Mouse (Mus musculus) gastrocnemius, postnatal 10 days (tissue): ENCODE data around the gene Ccdc187. TPM values are rescaled to one million over a fixed set of nuclear protein-coding genes. Genes with fewer than 3 reads are reported as not detected.

Source experiments
- DNase-seq: peaks from one replicate; pipeline ENCODE4 v3.0.0; 2021; ENCODE audit warnings: mixed read lengths
- total RNA-seq, 2 experiments: library from RNA; stranded (reverse); gene quantifications; 2 replicates each; pipeline ENCODE4 v1.2.3; 2021

Gene Ccdc187
- total RNA-seq, 2 experiments from 2014 or later: 0.09 to 0.14 TPM

GRCm38 (mm10) chr2:26316576-26317246, 22.4 kb upstream of the Ccdc187 start:
- DNase-seq: no peak

GRCm38 (mm10) chr2:26315925-26316311, 21.6 kb upstream of the Ccdc187 start:
- peak; percentile 65 for DNase-seq

GRCm38 (mm10) chr2:26315072-26315924, 20.9 kb upstream of the Ccdc187 start, which contains the start of gene Gpsm1:
Gene Gpsm1 (plus strand): TSS chr2:26315515.
- peak; percentile 86 for DNase-seq

GRCm38 (mm10) chr2:26314281-26315071, 20.1 kb upstream of the Ccdc187 start:
- peak; percentile 50 for DNase-seq

- no peak for DNase-seq
These were observed 19.0 kb upstream of the Ccdc187 start for GRCm38 (mm10) chr2:26313394-26313793.

DNA sequence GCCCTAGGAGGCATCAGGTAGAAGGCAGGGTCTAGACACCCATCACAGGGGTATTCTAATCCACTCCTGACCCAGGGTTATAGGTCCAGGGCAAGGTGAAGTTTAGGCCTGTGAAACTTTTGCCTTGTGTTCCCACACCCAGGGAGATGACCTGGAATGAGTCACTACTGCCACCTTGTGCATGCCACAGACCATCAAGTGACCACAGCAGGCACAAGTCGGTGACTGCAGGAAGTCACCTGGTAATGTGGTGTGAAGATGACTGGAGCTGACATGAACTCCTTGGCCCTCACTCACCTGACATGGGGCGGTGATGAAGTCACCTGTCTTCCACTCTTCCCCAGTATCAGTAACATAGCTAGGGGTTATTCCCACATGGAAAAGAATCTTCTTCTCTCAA, 18.5 kb upstream of the Ccdc187 start:
- DNase-seq: no peak

DNA sequence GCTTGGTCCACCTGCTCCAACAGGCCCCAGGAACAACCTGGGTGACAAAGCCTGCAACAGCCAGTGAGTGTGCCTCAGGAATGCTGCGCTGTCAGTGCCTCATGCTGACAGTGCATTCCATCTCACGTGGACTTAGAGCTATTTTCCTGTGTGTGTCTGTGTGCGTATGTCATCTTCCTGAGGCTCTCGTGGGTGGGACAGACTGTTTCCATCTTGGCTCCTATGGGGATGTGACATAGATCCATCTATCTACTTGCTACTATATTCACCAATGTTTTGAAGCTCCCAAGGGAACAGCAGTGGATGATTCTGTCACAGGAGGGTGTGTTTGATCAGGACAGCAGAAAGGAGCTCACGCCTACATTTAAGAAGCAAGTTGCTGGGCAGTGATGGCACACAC, 17.6 kb upstream of the Ccdc187 start:
- DNase-seq: no peak

DNA sequence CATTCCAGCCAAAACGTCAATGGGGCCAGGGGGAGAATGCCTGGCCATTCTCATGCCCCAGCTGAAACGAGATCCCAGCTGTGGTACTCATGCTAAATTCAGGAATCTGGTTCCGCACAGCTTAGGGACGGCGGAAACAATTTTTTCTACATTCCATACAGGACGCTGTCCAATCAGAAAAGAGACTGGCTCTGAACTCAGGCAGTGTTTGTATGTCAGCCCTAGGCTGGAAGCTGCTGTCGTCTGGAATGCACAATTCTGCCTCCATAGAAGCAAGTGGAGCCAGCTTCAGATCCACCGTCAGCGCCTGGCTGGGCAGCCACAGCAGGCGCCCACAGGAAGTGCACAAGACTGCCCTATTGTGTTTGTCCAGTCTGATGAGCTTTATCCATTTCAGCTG, 15.4 kb upstream of the Ccdc187 start:
- DNase-seq: no peak

- no peak for DNase-seq
These were observed 12.3 kb upstream of the Ccdc187 start for GRCm38 (mm10) chr2:26306702-26307101.

GRCm38 (mm10) chr2:26305555-26305954, 11.2 kb upstream of the Ccdc187 start:
- DNase-seq: no peak

DNA sequence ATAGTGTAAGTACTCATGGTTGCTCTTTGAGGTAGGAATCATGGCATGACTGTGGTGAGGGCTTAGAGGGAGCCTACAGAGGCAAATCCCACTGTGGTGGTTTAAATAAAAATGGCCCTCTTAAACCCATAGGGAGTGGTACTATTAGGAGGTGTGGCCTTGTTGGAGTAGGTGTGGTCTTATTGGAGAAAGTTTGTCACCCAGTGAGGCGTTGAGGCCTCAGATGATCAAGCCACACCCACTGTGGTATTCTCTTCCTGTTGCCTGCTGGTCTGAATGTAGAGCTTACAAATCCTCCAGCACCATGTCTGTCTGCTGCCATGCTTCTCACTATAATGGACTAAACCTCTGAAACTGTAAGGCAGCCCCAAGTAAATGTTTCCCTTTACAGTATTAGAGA, 10.4 kb upstream of the Ccdc187 start:
- DNase-seq: no peak

DNA sequence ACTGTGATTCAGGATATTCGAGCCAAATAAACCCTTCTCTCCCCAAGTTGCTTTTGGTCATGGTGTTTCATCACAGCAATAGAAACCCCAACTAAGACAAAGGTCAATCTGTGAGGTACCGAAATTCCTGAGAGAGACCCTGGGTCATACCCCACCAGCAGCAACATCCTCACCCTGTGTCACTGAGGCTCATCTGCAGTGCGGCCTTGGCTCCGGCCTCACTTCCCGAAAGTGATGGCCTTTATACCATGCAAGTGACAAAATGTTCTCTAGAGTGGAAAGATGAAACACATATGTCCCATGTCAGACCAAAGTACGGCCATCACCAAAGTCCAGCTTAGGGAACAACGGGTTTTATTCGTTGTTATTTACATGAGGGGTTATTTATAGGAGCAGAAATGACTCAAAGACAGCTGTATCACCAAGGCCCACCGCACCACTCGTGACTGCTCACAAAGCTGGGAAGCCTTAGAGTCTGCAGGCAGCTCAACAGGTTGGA, 7.7 kb upstream of the Ccdc187 start:
- DNase-seq: no peak

- peak; percentile 90 for DNase-seq
These were observed 6.4 kb upstream of the Ccdc187 start for GRCm38 (mm10) chr2:26300808-26301174.

- DNase-seq: no peak
These were observed 5.9 kb upstream of the Ccdc187 start for GRCm38 (mm10) chr2:26300161-26300807.

DNA sequence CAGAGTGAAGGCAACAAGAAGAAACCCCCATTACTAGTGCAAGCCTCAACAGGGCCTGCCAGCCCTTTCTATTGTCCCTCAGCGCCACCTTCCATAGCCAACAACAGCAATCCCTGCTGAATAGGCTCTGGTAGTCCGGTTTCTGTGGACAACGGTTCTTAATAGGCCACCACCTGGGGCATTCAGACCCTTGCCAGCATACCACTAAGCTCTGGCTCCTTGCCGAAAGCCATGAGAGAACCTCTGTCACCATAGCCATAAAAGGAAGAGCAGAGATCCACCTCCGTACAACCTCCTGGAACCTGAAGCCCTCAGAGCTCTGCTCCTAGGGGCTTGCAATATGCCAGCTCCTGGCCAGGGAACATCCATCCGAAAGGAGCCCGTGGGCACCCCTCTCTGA, 5.0 kb upstream of the Ccdc187 start:
- DNase-seq: no peak

- no peak for DNase-seq
These were observed 4.5 kb upstream of the Ccdc187 start for GRCm38 (mm10) chr2:26298856-26299230.

DNA sequence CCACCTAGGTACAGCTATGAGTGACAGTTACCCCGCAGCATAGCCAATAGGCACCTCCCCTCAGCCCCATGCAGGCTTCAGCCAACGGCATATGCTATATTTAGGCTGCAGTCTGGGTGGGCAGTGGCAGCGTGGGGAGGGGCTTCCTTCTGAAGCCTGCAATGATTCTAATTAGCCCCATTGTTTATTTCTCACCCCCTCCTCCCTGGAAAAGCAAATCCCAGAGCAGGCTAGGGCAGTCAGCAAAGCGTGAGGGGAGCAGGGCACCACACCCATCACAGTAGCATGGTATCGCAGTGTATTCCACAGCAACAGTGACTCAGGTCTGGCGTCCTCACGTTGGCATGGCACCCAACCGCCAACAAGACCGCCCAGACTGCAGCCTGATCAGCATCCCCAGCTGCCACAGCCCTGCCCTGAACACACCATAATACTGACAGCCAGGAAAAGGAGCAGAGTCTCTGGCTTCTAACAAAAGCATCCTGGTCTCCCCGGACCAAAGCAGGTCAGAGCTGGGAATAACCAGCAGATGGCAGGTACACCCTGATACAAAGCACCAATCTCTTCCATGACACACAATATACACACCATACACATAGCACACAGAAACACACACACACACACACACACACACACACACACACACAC, 4.0 kb upstream of the Ccdc187 start:
- DNase-seq: no peak

GRCm38 (mm10) chr2:26296606-26297195, 2.3 kb upstream of the Ccdc187 start:
- no peak for DNase-seq

- no peak for DNase-seq
These were observed 4.2 kb downstream of the Ccdc187 start for GRCm38 (mm10) chr2:26290133-26290532.

DNA sequence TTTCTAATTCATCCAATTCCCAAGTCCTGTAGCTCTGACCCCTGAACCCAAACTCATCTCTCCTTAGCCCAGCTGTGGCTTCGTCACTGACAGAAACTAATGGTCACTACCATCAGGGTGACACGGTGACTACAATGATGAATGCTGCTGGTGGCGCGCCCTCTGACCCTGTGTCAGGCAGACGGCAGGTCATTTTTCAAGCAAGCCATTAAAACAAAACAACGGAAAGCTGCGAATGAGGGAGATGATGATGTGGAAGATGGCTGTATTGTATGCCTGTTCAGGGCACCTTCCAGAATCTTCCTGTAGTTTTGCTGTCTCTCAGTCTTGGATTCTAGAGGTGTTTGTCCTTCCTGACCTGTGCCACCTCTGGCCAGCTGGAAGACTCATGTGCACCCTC, 8.0 kb downstream of the Ccdc187 start:
- no peak for DNase-seq

DNA sequence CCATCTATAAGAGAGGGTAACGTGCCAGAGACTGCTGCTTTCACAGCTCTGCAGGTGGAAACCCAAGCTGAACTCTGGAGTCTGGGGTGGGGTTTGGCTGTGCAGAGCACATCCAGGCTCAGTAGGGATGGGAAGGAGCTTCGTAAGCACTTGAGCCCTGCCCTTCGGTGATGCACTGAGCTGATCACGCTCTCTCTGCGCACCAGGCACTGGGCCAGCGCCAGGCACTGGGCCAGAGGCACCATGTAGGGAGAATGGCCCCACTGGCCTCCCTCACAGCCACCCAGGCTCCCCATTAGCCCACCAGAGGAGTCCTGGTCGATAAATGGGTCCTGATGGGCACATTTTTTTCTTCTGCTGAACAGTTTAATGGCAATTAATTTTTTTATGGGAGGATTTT, 8.6 kb downstream of the Ccdc187 start:
- peak; percentile 63 for DNase-seq
